Mouse (Mus musculus): ENCODE results near the gene Lilra5.
"Not testable (repeated sequence)": the region's sequence is repeated elsewhere in the genome, so short reads cannot be mapped to it uniquely, and the experiment has no call there.

GRCm38 (mm10) chr7:4272106-4272505 is 34.6 kb downstream of the Lilra5 start:
- not testable (repeated sequence) for TF ChIP-seq CTCF (IDR thresholded peaks at IDR 0.05; ENCODE audit: borderline replicate concordance, insufficient read depth, low read depth, low read length); POLR2A (IDR thresholded peaks at IDR 0.05; ENCODE audit: borderline replicate concordance, insufficient read depth, low read length)
